Mouse (Mus musculus) liver, embryonic 13.5 days (tissue): ENCODE measurements around the gene Slc41a2. TPM values are rescaled to one million over a fixed set of nuclear protein-coding genes. Genes with fewer than 3 reads are reported as not detected.
"Not testable (repeated sequence)": the region's sequence is repeated elsewhere in the genome, so short reads cannot be mapped to it uniquely, and the experiment has no call there.

Experiments
- ATAC-seq: fragments of 200-750 bp; cut with Nextera tagmentation; 2 replicates; pipeline ENCODE4 v1.8.0; 2017; ENCODE audit warnings: low read depth, mild to moderate bottlenecking, moderate number of reproducible peaks, moderate library complexity
- DNase-seq: peaks from one replicate; pipeline ENCODE4 v3.0.0; 2022
- H3K27ac ChIP-seq: fragments of 300-500 bp; sonication (generic); 2 replicates; pipeline ENCODE4 v1.5.1; 2015; ENCODE audit warnings: moderate library complexity, mild to moderate bottlenecking, inconsistent platforms
- H3K27me3 ChIP-seq: fragments of 300-500 bp; sonication (generic); 2 replicates; pipeline ENCODE4 v1.6.1; 2015; ENCODE audit warnings: mild to moderate bottlenecking, inconsistent platforms
- H3K36me3 ChIP-seq: fragments of 300-500 bp; sonication (generic); 2 replicates; pipeline ENCODE4 v1.6.1; 2015; ENCODE audit warnings: mild to moderate bottlenecking, inconsistent platforms
- H3K4me1 ChIP-seq: fragments of 300-500 bp; sonication (generic); replicated peaks from 2 replicates; pipeline ENCODE4 v1.6.1; 2015; ENCODE audit warnings: inconsistent platforms
- H3K4me2 ChIP-seq: fragments of 300-500 bp; sonication (generic); 2 replicates; pipeline ENCODE4 v1.6.1; 2015; ENCODE audit warnings: inconsistent platforms, mild to moderate bottlenecking, moderate library complexity
- H3K4me3 ChIP-seq: fragments of 300-500 bp; sonication (generic); replicated peaks from 2 replicates; pipeline ENCODE4 v1.5.1; 2015; ENCODE audit warnings: mild to moderate bottlenecking, inconsistent platforms
- H3K9ac ChIP-seq: fragments of 300-500 bp; sonication (generic); 2 replicates; pipeline ENCODE4 v1.6.1; 2015; ENCODE audit warnings: mild to moderate bottlenecking, inconsistent platforms
- H3K9me3 ChIP-seq: fragments of 300-500 bp; sonication (generic); replicated peaks from 2 replicates; pipeline ENCODE4 v1.6.1; 2016; ENCODE audit warnings: inconsistent platforms
- WGBS: fragments of 180-500 bp; shearing (Covaris S2); methylation state at CpG from one replicate; pipeline ENCODE4 v1.1.7; 2015; ENCODE audit not compliant: insufficient replicate concordance; 5-methylcytosine and 5-hydroxymethylcytosine counted together
- polyA plus RNA-seq: library from polyadenylated mRNA; unstranded; fragments of >200 nt; fragmentation: Nextera tagmentation; extraction: Ambion mirVana; gene quantifications from 2 replicates; pipeline ENCODE4 v1.2.1, GENCODE M21; 2015

Gene Slc41a2
- 0.07 and 0.17 TPM in 2 replicates for polyA plus RNA-seq

GRCm38 (mm10) chr10:83337159-83337951, at the start of gene Slc41a2:
Gene Slc41a2, minus strand, starts transcription at chr10:83337882.
- 1% methylated on average over 88 of the region's 102 CpGs for WGBS
- peaks cover 76% of the 10 kb centered on the region for H3K27me3 ChIP-seq
- no peak for ATAC-seq
- no peak within 1 kb of the TSS for H3K27ac ChIP-seq
- DNase-seq = no peak
- no peaks in the 10 kb centered on the region for H3K36me3 ChIP-seq
- H3K9ac ChIP-seq = peak within 1 kb of the TSS; percentile 36; the same call in 1 of the 2 replicates
- H3K9me3 ChIP-seq = no peaks in the 10 kb centered on the region
- peak within 1 kb of the TSS; percentile 70 for H3K4me2 ChIP-seq
- H3K4me3 ChIP-seq = peak within 1 kb of the TSS; percentile 55
- H3K4me1 ChIP-seq = no peaks in the 10 kb centered on the region; the same call in none of the 2 replicates

- Histone ChIP-seq H3K9ac (no peak overlapping the region), H3K27ac (peak overlapping the region; percentile 44; the same call in 1 of the 2 replicates), H3K4me3 (no peak overlapping the region), H3K27me3 (no peaks in the 10 kb centered on the region), H3K9me3 (no peaks in the 10 kb centered on the region), H3K4me1 (peaks cover 29% of the 10 kb centered on the region), H3K4me2 (peak overlapping the region; percentile 47; the same call in 1 of the 2 replicates), H3K36me3 (peaks cover 11% of the 10 kb centered on the region)
- no peak for ATAC-seq
- WGBS = 76% methylated on average over 7 of the region's 7 CpGs
- DNase-seq = no peak
Observed at GRCm38 (mm10) chr10:83385330-83385910, 47.7 kb upstream of the Slc41a2 start.

DNA sequence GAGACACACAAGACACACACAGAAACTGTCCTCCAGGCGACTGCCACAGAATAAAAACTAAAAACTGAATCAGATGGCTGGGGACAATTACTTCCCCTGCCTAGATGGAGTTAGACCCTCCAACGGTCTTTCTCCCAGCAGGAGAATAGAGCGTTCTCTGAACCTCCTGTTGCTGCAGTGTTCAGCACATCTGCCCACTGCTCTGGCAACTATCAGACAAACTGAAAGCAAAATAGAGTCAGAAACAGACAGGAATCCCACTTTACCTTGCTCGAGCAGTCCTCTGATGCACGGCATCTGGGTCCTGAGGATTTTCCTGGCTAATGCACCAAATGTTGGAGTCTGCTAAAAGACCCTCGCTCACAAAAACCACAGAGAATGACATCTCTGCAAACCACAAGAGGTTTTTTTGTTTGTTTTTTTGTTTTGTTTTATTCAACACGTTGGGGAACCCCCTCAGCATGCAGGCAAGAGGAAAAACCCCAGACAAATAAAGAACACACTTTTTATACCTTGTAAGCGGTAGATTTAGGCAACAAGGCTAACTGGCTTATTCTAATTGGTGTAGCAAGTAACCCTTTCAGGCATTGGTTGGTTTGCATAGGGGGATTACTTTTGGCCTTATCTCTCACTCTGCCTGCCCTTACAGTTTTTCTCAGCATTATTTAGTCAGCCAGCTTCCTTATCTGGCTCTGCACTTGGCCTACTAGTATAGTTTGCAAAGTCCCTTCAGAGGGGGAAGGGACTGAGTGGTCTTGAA, 47.0 kb upstream of the Slc41a2 start:
- peak overlapping the region; percentile 47 for H3K4me2 ChIP-seq
- peak; percentile 18 for DNase-seq

DNA sequence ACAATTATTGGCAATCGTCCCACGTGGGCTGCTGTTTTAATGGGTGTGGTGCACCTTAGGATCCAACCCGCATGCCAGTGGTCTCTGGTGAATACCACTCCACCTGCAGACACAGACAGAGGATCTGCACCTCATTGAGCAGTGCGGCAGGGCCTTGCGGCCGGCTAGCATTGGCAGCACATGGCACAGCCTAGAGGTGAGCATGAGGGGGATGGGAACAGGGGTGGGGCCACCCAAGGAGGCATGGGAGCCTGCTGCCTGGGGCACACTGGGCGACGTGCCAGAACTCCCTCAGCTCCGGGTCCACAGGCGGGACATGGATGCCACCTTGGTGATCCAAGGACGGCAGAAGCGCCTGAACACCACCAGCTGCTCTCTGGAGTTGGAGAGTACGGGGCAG, 46.2 kb upstream of the Slc41a2 start:
- ATAC-seq = peak; percentile 42; the same call in 1 of the 2 replicates
- Histone ChIP-seq H3K9ac (no peak overlapping the region; the same call in 1 of the 2 replicates), H3K9me3 (no peaks in the 10 kb centered on the region), H3K27ac (no peak overlapping the region), H3K4me1 (peaks cover 29% of the 10 kb centered on the region), H3K27me3 (no peaks in the 10 kb centered on the region), H3K36me3 (peaks cover 24% of the 10 kb centered on the region), H3K4me2 (peak overlapping the region; percentile 47), H3K4me3 (0 out of 2 replicates have a peak overlapping the region, but pooled peaks have one; percentile 21)
- WGBS = 83% methylated on average over 13 of the region's 13 CpGs
- DNase-seq = no peak

More for the DNA sequence above, 47.0 kb upstream of the Slc41a2 start:
- Histone ChIP-seq H3K36me3 (peaks cover 18% of the 10 kb centered on the region), H3K27me3 (no peaks in the 10 kb centered on the region), H3K9ac (peak overlapping the region; percentile 23; the same call in 1 of the 2 replicates), H3K4me1 (peaks cover 29% of the 10 kb centered on the region), H3K4me3 (peak overlapping the region; percentile 21; the same call in 1 of the 2 replicates), H3K27ac (peak overlapping the region; percentile 58; the same call in 1 of the 2 replicates), H3K9me3 (no peaks in the 10 kb centered on the region)
- 53% methylated on average over 8 of the region's 8 CpGs for WGBS
- peak; percentile 90 for ATAC-seq

DNA sequence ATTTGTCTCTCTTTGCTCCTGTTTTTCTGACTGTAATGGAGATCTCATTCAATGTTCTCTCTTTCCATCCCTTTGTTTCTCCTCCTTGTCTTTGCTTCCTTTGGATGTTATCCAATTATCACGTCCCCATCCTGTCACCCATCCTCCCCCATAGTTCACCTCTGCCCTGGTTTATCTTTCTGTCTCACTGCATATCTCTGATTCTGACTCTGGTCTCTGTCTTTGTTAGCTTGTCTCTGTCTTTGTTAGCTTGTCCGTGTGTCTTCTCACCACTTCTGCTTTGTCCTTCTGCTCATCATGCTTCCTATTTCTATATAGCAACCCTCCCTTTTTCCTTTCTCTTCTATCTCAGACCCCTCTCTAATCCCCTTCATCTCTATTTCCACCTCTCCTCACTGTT, 45.3 kb upstream of the Slc41a2 start:
- Histone ChIP-seq H3K9me3 (no peaks in the 10 kb centered on the region), H3K36me3 (peaks cover 24% of the 10 kb centered on the region), H3K27ac (no peak overlapping the region), H3K4me2 (no peak overlapping the region), H3K4me1 (peaks cover 29% of the 10 kb centered on the region), H3K27me3 (no peaks in the 10 kb centered on the region), H3K4me3 (no peak overlapping the region), H3K9ac (no peak overlapping the region)
- ATAC-seq (no peak), DNase-seq (no peak)
- WGBS = 48% methylated on average over 2 of the region's 2 CpGs

DNA sequence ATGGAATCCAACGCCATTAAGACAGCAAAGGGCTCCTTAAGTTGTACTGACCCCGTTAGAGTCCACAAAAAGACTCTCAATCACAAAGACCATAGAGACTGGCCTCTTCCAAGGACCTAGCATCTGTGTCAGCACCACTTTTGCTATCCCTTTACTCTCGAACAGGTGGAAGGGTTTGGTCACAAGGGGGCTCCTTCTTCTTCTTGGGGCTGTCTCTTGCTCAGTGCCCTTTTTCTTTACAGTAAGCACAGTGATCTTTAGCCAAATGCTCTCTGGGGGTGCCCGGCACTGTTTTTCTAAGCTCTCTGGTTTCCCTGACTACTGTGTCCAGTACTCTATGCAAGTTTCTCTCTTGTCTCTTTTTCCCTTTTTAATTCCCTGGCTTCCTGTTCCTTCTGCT, 44.8 kb upstream of the Slc41a2 start:
- no peak overlapping the region for H3K4me2 ChIP-seq
- 66% methylated on average over 4 of the region's 4 CpGs for WGBS
- no peaks in the 10 kb centered on the region for H3K9me3 ChIP-seq
- ATAC-seq (no peak), DNase-seq (no peak)
- no peak overlapping the region for H3K4me3 ChIP-seq
- peaks cover 24% of the 10 kb centered on the region for H3K36me3 ChIP-seq
- peaks cover 29% of the 10 kb centered on the region for H3K4me1 ChIP-seq
- no peak overlapping the region for H3K9ac ChIP-seq
- H3K27me3 ChIP-seq = no peaks in the 10 kb centered on the region
- H3K27ac ChIP-seq = no peak overlapping the region

GRCm38 (mm10) chr10:83380501-83380900, 42.8 kb upstream of the Slc41a2 start:
- WGBS = 76% methylated on average over 2 of the region's 2 CpGs
- DNase-seq = no peak
- H3K36me3 ChIP-seq = peaks cover 32% of the 10 kb centered on the region
- no peak overlapping the region for H3K4me3 ChIP-seq
- no peak overlapping the region for H3K9ac ChIP-seq
- no peaks in the 10 kb centered on the region for H3K9me3 ChIP-seq
- H3K27ac ChIP-seq = no peak overlapping the region
- peaks cover 28% of the 10 kb centered on the region for H3K4me1 ChIP-seq
- H3K27me3 ChIP-seq = no peaks in the 10 kb centered on the region
- no peak overlapping the region for H3K4me2 ChIP-seq
- no peak for ATAC-seq

DNA sequence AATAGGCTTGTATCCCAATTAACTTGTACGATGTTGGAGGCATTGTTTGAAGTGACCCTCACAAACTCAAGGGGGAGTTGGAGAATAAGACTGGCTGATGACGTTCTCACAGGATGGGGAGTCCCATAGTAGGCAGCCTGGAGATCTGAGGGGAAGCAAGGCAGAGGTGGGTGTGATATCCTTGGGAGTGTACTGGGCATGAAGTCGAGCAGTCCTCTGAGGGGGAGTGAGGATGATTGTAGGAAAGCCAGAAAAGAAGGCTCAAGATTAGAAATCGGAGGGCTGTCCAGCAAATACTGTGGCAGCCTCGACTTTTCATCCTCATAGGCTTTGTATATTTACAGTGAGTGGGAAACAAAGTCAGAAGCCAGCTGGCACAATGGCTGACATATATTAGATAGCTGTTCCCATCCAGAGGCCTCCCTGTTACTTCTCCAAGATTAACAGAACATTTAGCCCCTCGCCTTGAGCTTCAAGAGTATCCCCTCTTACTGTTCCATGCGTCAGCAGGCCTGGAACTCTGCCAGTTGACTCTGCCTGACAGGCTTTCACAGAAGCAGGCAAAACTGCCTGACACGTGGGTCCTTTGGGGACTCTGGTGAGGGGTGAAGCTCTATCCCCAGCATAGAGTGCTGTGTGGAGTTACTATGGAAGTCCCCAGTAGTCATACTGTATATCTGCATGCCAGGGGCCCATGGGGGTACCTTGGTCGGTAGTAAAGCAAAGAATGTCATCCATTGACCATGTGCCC, 40.6 kb upstream of the Slc41a2 start:
- WGBS = 68% methylated on average over 9 of the region's 9 CpGs
- Histone ChIP-seq H3K9ac (no peak overlapping the region), H3K9me3 (no peaks in the 10 kb centered on the region), H3K4me3 (no peak overlapping the region), H3K36me3 (peaks cover 48% of the 10 kb centered on the region), H3K27ac (no peak overlapping the region), H3K27me3 (no peaks in the 10 kb centered on the region), H3K4me2 (no peak overlapping the region), H3K4me1 (peaks cover 6% of the 10 kb centered on the region; the same call in 1 of the 2 replicates)
- no peak for DNase-seq
- no peak for ATAC-seq

GRCm38 (mm10) chr10:83376911-83377682, 39.4 kb upstream of the Slc41a2 start:
- H3K4me1 ChIP-seq = no peaks in the 10 kb centered on the region; the same call in 1 of the 2 replicates
- no peak overlapping the region for H3K9ac ChIP-seq
- ATAC-seq = no peak
- H3K27me3 ChIP-seq = no peaks in the 10 kb centered on the region
- H3K4me2 ChIP-seq = no peak overlapping the region
- no peak for DNase-seq
- no peak overlapping the region for H3K27ac ChIP-seq
- H3K36me3 ChIP-seq = peaks cover 53% of the 10 kb centered on the region
- H3K4me3 ChIP-seq = no peak overlapping the region
- no peaks in the 10 kb centered on the region for H3K9me3 ChIP-seq
- 75% methylated on average over 8 of the region's 8 CpGs for WGBS

DNA sequence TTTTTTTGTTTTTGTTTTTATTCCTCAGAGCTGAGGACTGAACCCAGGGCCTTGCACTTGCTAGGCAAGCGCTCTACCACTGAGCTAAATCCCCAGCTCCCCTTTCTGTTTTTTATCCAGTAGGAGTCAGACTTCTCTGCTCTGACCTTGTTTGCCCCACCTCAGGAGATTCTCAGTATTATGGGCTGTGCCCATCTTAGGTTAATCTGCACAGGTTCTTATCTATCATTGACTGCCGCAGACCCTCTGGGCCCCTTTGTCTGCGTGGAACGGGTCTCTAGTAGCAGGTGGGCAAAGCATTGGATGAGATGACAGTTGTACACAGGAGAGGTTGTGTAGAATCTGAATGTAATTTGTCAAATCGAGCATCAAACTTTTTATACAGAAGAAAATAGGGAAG, 37.8 kb upstream of the Slc41a2 start:
- not testable (repeated sequence) for H3K4me3 ChIP-seq, ATAC-seq, H3K9me3 ChIP-seq, H3K9ac ChIP-seq, H3K4me1 ChIP-seq, H3K27me3 ChIP-seq, DNase-seq, H3K4me2 ChIP-seq, H3K27ac ChIP-seq
- H3K36me3 ChIP-seq = peaks cover 64% of the 10 kb centered on the region
- WGBS = 74% methylated on average over 5 of the region's 5 CpGs
